Mouse (Mus musculus) CH12.LX (cell line): Measurements from ENCODE around the gene Kif18a. TPM values are rescaled to one million over a fixed set of nuclear protein-coding genes. Genes with fewer than 3 reads are reported as not detected.

Source experiments
- DNase-seq: peaks from one replicate; pipeline ENCODE4 v3.0.0-alpha.2; 2013; ENCODE audit errors: extremely low read depth
- H3K27ac ChIP-seq: 2 replicates; pipeline ENCODE4 v1.5.1; 2012; ENCODE audit warnings: low read depth, mild to moderate bottlenecking, control low read depth, moderate library complexity; ENCODE audit not compliant: insufficient read depth
- H3K27me3 ChIP-seq: replicated peaks from 2 replicates; pipeline ENCODE3; 2012; ENCODE audit warnings: inconsistent platforms
- H3K36me3 ChIP-seq, 2 experiments: replicated peaks in 1 of 2; 2 replicates each; pipeline versions ENCODE3 to v1.6.1; 2012; ENCODE audit warnings: inconsistent platforms in 1 of 2, low read length in 1 of 2, mild to moderate bottlenecking in 1 of 2, mixed read lengths in 1 of 2, moderate library complexity in 1 of 2; ENCODE audit not compliant: control insufficient read depth in 1 of 2, insufficient read depth in 1 of 2
- H3K4me1 ChIP-seq, 2 experiments: 2 replicates each; pipeline ENCODE4 v1.6.1; 2012; ENCODE audit warnings: inconsistent platforms in 1 of 2, moderate library complexity in 1 of 2; ENCODE audit not compliant: insufficient read depth in 2 of 2, control insufficient read depth in 1 of 2
- H3K4me2 ChIP-seq: 2 replicates; pipeline ENCODE4 v1.6.1; 2012; ENCODE audit warnings: low read depth, mild to moderate bottlenecking, control low read depth; ENCODE audit not compliant: poor library complexity, insufficient read depth, severe bottlenecking
- H3K4me3 ChIP-seq, 3 experiments: fragments of 150-350 bp in 1 of 3; sonication (generic) in 1 of 3; replicated peaks in 1 of 3; 2 replicates each; pipeline versions ENCODE3 to v1.5.1; 2011 to 2012; ENCODE audit warnings: low read depth in 2 of 3, low read length in 2 of 3, mild to moderate bottlenecking in 2 of 3, moderate library complexity in 2 of 3, control low read depth in 1 of 3, improper control_type of control experiment in 1 of 3, inconsistent platforms in 1 of 3, mixed read lengths in 1 of 3; ENCODE audit not compliant: poor library complexity in 1 of 3
- H3K79me2 ChIP-seq: replicated peaks from 2 replicates; pipeline ENCODE4 v1.6.1; 2012; ENCODE audit warnings: mild to moderate bottlenecking, moderate library complexity; ENCODE audit not compliant: control insufficient read depth, poor library complexity, insufficient read depth, severe bottlenecking; ENCODE audit errors: extremely low read depth
- H3K9ac ChIP-seq: 2 replicates; pipeline ENCODE4 v1.6.1; 2012; ENCODE audit warnings: low read depth, mild to moderate bottlenecking, control low read depth, moderate library complexity; ENCODE audit not compliant: insufficient read depth
- H3K9me3 ChIP-seq: replicated peaks from 2 replicates; pipeline ENCODE3; 2012; ENCODE audit warnings: low read length, inconsistent platforms, mixed read lengths
- EP300 ChIP-seq: IDR thresholded peaks from 2 replicates; pipeline ENCODE4 v1.6.1; 2011; ENCODE audit warnings: low read length, improper control_type of control experiment
- ETS1 ChIP-seq: conservative IDR thresholded peaks from 2 replicates; pipeline ENCODE4 v1.6.1; 2012; ENCODE audit warnings: low read depth, mild to moderate bottlenecking, inconsistent platforms, low read length, improper control_type of control experiment, moderate library complexity
- JUND ChIP-seq: conservative IDR thresholded peaks from 2 replicates; pipeline ENCODE4 v1.6.1; 2011; ENCODE audit warnings: low read depth, low read length, improper control_type of control experiment
- MAFK ChIP-seq: IDR thresholded peaks from 2 replicates; pipeline ENCODE4 v1.6.1; 2011; ENCODE audit warnings: low read length, improper control_type of control experiment; ENCODE audit not compliant: insufficient replicate concordance
- PAX5 ChIP-seq: IDR thresholded peaks from 2 replicates; pipeline ENCODE4 v1.6.1; 2012; ENCODE audit warnings: low read length, inconsistent platforms, mixed read lengths
- RAD21 ChIP-seq: IDR thresholded peaks from 2 replicates; pipeline ENCODE4 v1.6.1; 2011; ENCODE audit warnings: low read depth, mild to moderate bottlenecking, low read length, improper control_type of control experiment, moderate library complexity
- TBP ChIP-seq: conservative IDR thresholded peaks from 2 replicates; pipeline ENCODE4 v1.6.1; 2011; ENCODE audit warnings: low read depth, low read length, improper control_type of control experiment
- ZMIZ1 ChIP-seq: IDR thresholded peaks from 2 replicates; pipeline ENCODE4 v1.6.1; 2012; ENCODE audit warnings: low read depth, mild to moderate bottlenecking, inconsistent platforms, low read length, improper control_type of control experiment
- dilution Hi-C: fragments of 300-500 bp; cut with MboI; formaldehyde crosslinking; loops from 2 replicates; pipeline ENCODE4 v1.14.3; 2020; ENCODE audit warnings: low sequenced_read_pairs; ENCODE audit not compliant: extremely low pct_unique_long_range_greater_than_20kb, extremely low pct_ligation_motif_present
- in situ Hi-C: fragments of 300-500 bp; cut with MboI; formaldehyde crosslinking; loops from 3 replicates; pipeline ENCODE4 v1.14.3; 2019; ENCODE audit warnings: low sequenced_read_pairs, low pct_ligation_motif_present, low pct_unique_long_range_greater_than_20kb, mixed read lengths
- polyA plus RNA-seq: library from polyadenylated mRNA; unstranded; fragments of >175 nt; gene quantifications from 2 replicates; pipeline ENCODE4 v1.2.1, GENCODE M21; 2012; ENCODE audit warnings: low read depth; ENCODE audit not compliant: insufficient read length
- total RNA-seq, 2 experiments: library from RNA; depleted of rRNA; stranded (reverse); fragments of 300-350 nt in 1 of 2; fragments of >200 nt in 1 of 2; gene quantifications; 2 replicates each; pipeline ENCODE4 v1.2.3; 2012 to 2014

The Kif18a gene
- total and polyA plus RNA-seq, 3 experiments, result 18.9 to 48.4 (median 23.4) TPM

DNA sequence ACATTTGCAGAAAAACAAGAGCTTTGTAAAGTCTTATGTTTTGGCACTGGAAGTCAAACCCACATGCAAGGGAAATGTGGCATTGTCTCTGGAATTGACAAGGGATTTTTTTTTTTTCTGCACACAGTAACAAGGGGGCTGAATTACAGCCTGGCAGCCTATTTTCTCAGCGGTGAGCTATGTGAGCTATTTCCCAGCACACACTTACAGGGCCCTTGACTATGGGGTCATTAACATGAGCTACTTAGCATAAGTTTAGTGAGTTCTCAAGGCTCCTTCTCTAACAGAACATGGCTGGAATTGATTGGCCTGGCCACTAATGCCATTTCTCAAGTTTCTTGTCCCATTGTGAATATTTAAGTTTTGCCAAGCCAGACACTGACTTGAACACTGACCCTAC lies 109.4 kb downstream of the Kif18a start:
- peaks cover 0 to 9% of the 10 kb centered on the region in 2 experiments; a peak in 1 of 4 replicates for H3K4me1 ChIP-seq
- no peaks in the 10 kb centered on the region for H3K27me3 ChIP-seq
- H3K9me3 ChIP-seq, result no peaks in the 10 kb centered on the region
- H3K36me3 ChIP-seq, result no peaks in the 10 kb centered on the region
- TF ChIP-seq RAD21, result no peak
- no peak for TF ChIP-seq PAX5
- TF ChIP-seq MAFK, result no peak
- no peak for TF ChIP-seq ETS1
- TF ChIP-seq JUND, result no peak
- no peak for TF ChIP-seq TBP
- TF ChIP-seq ZMIZ1, result no peak
- TF ChIP-seq EP300, result no peak
- H3K9ac ChIP-seq, result no peak overlapping the region
- dilution Hi-C loops (no loop called here), in situ Hi-C loops (no loop called here)
- H3K4me2 ChIP-seq, result no peak overlapping the region
- H3K27ac ChIP-seq, result no peak overlapping the region
- H3K79me2 ChIP-seq, result no peaks in the 10 kb centered on the region
- H3K4me3 ChIP-seq, result no peak overlapping the region
- no peak for DNase-seq

Other genes with a start within 250 kb of the Kif18a start
- 4.6 and 5.6 TPM in 2 replicates for gene Mettl15, start within 50 bp of the Kif18a start, total RNA-seq (2012; rRNA removed)
- 9.8 and 11.5 TPM in 2 replicates for gene Mettl15, start within 50 bp of the Kif18a start, total RNA-seq (2014; rRNA removed)
- 5.1 and 6.4 TPM in 2 replicates for gene Mettl15, start within 50 bp of the Kif18a start, polyA plus RNA-seq